Mouse (Mus musculus): ENCODE results near the gene Shd. TPM values are rescaled to one million over a fixed set of nuclear protein-coding genes. Genes with fewer than 3 reads are reported as not detected.

The Shd gene
- polyA plus RNA-seq, 2 experiments, result 25.8 to 58.0 TPM

GRCm38 (mm10) chr17:55945696-55946095 is 24.6 kb upstream of the Shd start:
- Histone ChIP-seq H3K4me2 (replicated peaks; ENCODE audit: low read depth, low read length, severe bottlenecking) (peak overlapping the region; percentile 86), H3K4me1 (ENCODE audit: control insufficient read depth, insufficient read depth, low read length) (peaks cover 3% of the 10 kb centered on the region; the same call in 1 of the 2 replicates), H3K9ac (ENCODE audit: low read depth, low read length, severe bottlenecking) (peak overlapping the region; percentile 57), H3K27me3 (ENCODE audit: control insufficient read depth, insufficient read depth, low read length) (no peaks in the 10 kb centered on the region), H3K4me3 (replicated peaks; ENCODE audit: low read length) (peak overlapping the region; percentile 44), H3K36me3 (ENCODE audit: control insufficient read depth, insufficient read depth, low read length) (no peaks in the 10 kb centered on the region), H3K27ac (replicated peaks; ENCODE audit: low read depth, low read length) (peak overlapping the region; percentile 72; the same call in 1 of the 2 replicates), H3K9me3 (ENCODE audit: control insufficient read depth, low read length) (no peaks in the 10 kb centered on the region)
- DNase-seq (ENCODE audit: low spot score) (no peak), ATAC-seq (ENCODE audit: low FRiP score, low read depth) (no peak)
- 24% methylated on average over 5 of the region's 5 CpGs for WGBS
- no peak for TF ChIP-seq POLR2A (IDR thresholded peaks at IDR 0.05; ENCODE audit: borderline replicate concordance, extremely low read depth, insufficient read depth, insufficient read length)

DNA sequence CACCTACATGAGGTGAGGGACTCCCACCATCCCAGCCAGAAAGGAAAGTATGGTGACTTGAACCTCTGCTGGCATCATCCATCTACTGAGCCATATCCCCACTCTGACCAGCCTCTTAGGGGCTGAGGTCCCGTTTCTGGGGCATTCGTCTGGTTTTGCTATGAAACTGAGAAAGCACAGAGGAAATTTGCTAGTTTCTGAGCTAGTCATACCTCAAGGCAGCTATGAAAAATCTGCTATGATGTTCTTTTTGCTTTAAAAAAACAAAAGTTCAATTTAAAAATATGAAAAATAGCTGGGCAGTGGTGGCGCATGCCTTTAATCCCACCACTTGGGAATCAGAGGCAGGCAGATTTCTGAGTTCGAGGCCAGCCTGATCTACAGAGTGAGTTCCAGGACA is 21.6 kb upstream of the Shd start:
- H3K27me3 ChIP-seq (ENCODE audit: control insufficient read depth, insufficient read depth, low read length), result no peaks in the 10 kb centered on the region
- no peaks in the 10 kb centered on the region for H3K9me3 ChIP-seq (ENCODE audit: control insufficient read depth, low read length)
- ATAC-seq (ENCODE audit: low FRiP score, low read depth) (no peak), DNase-seq (ENCODE audit: low spot score) (no peak)
- no peaks in the 10 kb centered on the region for H3K36me3 ChIP-seq (ENCODE audit: control insufficient read depth, insufficient read depth, low read length)
- H3K9ac ChIP-seq (ENCODE audit: low read depth, low read length, severe bottlenecking), result no peak overlapping the region
- TF ChIP-seq POLR2A (IDR thresholded peaks at IDR 0.05; ENCODE audit: borderline replicate concordance, extremely low read depth, insufficient read depth, insufficient read length), result no peak
- no peak overlapping the region for H3K27ac ChIP-seq (replicated peaks; ENCODE audit: low read depth, low read length)
- H3K4me2 ChIP-seq (replicated peaks; ENCODE audit: low read depth, low read length, severe bottlenecking), result no peak overlapping the region
- H3K4me3 ChIP-seq (replicated peaks; ENCODE audit: low read length), result no peak overlapping the region
- WGBS, result 80% methylated on average over 4 of the region's 4 CpGs
- H3K4me1 ChIP-seq (ENCODE audit: control insufficient read depth, insufficient read depth, low read length), result peaks cover 3% of the 10 kb centered on the region; the same call in 1 of the 2 replicates

DNA sequence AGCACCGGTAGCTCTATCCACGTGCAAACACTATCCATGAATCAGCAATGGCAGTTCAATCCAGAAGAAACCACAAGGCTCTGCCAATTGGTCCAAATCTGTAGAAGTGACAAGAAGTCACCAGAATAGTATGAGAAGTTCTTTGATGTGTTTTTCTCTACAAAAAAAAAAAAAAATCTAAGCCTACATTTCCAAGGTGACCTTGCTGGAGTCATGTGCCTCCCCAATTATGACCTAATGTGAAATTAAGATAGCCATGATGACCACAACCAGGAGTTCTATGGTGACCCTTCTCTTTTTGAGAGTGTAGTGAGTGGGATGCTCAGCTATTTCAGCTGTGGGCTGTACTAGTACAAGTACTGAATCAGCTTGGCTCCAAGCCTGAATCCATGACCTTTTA is 20.9 kb upstream of the Shd start, which contains the start of gene Zfp119b:
Gene Zfp119b, minus strand, starts transcription at position 101 of the 400 bp plus-strand sequence.
- no peak for DNase-seq (ENCODE audit: low spot score)
- Histone ChIP-seq H3K36me3 (ENCODE audit: control insufficient read depth, insufficient read depth, low read length) (no peaks in the 10 kb centered on the region), H3K9ac (ENCODE audit: low read depth, low read length, severe bottlenecking) (no peak within 1 kb of the TSS), H3K27me3 (ENCODE audit: control insufficient read depth, insufficient read depth, low read length) (no peaks in the 10 kb centered on the region), H3K4me2 (replicated peaks; ENCODE audit: low read depth, low read length, severe bottlenecking) (no peak within 1 kb of the TSS), H3K4me1 (ENCODE audit: control insufficient read depth, insufficient read depth, low read length) (peaks cover 3% of the 10 kb centered on the region; the same call in 1 of the 2 replicates), H3K27ac (replicated peaks; ENCODE audit: low read depth, low read length) (no peak within 1 kb of the TSS), H3K9me3 (ENCODE audit: control insufficient read depth, low read length) (no peaks in the 10 kb centered on the region), H3K4me3 (replicated peaks; ENCODE audit: low read length) (no peak within 1 kb of the TSS)
- 90% methylated on average over 2 of the region's 2 CpGs for WGBS
- no peak for TF ChIP-seq POLR2A (IDR thresholded peaks at IDR 0.05; ENCODE audit: borderline replicate concordance, extremely low read depth, insufficient read depth, insufficient read length)
- ATAC-seq (ENCODE audit: low FRiP score, low read depth), result no peak

- TF ChIP-seq POLR2A (IDR thresholded peaks at IDR 0.05; ENCODE audit: borderline replicate concordance, extremely low read depth, insufficient read depth, insufficient read length), result no peak
- Histone ChIP-seq H3K36me3 (ENCODE audit: control insufficient read depth, insufficient read depth, low read length) (no peaks in the 10 kb centered on the region), H3K4me1 (ENCODE audit: control insufficient read depth, insufficient read depth, low read length) (peaks cover 2% of the 10 kb centered on the region; the same call in 1 of the 2 replicates), H3K27me3 (ENCODE audit: control insufficient read depth, insufficient read depth, low read length) (peaks cover 3% of the 10 kb centered on the region; the same call in 1 of the 2 replicates), H3K4me3 (replicated peaks; ENCODE audit: low read length) (no peak overlapping the region), H3K9ac (ENCODE audit: low read depth, low read length, severe bottlenecking) (no peak overlapping the region), H3K27ac (replicated peaks; ENCODE audit: low read depth, low read length) (no peak overlapping the region), H3K4me2 (replicated peaks; ENCODE audit: low read depth, low read length, severe bottlenecking) (no peak overlapping the region), H3K9me3 (ENCODE audit: control insufficient read depth, low read length) (no peaks in the 10 kb centered on the region)
- DNase-seq (ENCODE audit: low spot score) (no peak), ATAC-seq (ENCODE audit: low FRiP score, low read depth) (no peak)
- WGBS, result 75% methylated on average over 9 of the region's 9 CpGs
These were observed 19.7 kb upstream of the Shd start for GRCm38 (mm10) chr17:55950601-55951000.

GRCm38 (mm10) chr17:55952041-55952440 is 18.2 kb upstream of the Shd start:
- Histone ChIP-seq H3K4me2 (replicated peaks; ENCODE audit: low read depth, low read length, severe bottlenecking) (no peak overlapping the region), H3K9ac (ENCODE audit: low read depth, low read length, severe bottlenecking) (no peak overlapping the region), H3K4me1 (ENCODE audit: control insufficient read depth, insufficient read depth, low read length) (no peaks in the 10 kb centered on the region), H3K27ac (replicated peaks; ENCODE audit: low read depth, low read length) (no peak overlapping the region), H3K4me3 (replicated peaks; ENCODE audit: low read length) (no peak overlapping the region), H3K9me3 (ENCODE audit: control insufficient read depth, low read length) (no peaks in the 10 kb centered on the region), H3K36me3 (ENCODE audit: control insufficient read depth, insufficient read depth, low read length) (no peaks in the 10 kb centered on the region), H3K27me3 (ENCODE audit: control insufficient read depth, insufficient read depth, low read length) (peaks cover 3% of the 10 kb centered on the region; the same call in 1 of the 2 replicates)
- TF ChIP-seq POLR2A (IDR thresholded peaks at IDR 0.05; ENCODE audit: borderline replicate concordance, extremely low read depth, insufficient read depth, insufficient read length), result no peak
- ATAC-seq (ENCODE audit: low FRiP score, low read depth) (no peak), DNase-seq (ENCODE audit: low spot score) (no peak)

Data from limb, embryonic 14.5 days (tissue).